Mouse (Mus musculus) kidney, embryonic 14.5 days (tissue): ENCODE results near the gene Dnttip1. TPM values are rescaled to one million over a fixed set of nuclear protein-coding genes. Genes with fewer than 3 reads are reported as not detected.
A peak's percentile ranks its signal among the peaks of the same experiment; 100 is the strongest.
"Not testable (repeated sequence)": the region's sequence is repeated elsewhere in the genome, so short reads cannot be mapped to it uniquely, and the experiment has no call there.

Source experiments
- ATAC-seq: fragments of 200-750 bp; cut with Nextera tagmentation; 2 replicates; pipeline ENCODE4 v1.8.0; 2017; ENCODE audit warnings: moderate number of reproducible peaks, mild to moderate bottlenecking, moderate TSS enrichment, moderate library complexity; ENCODE audit not compliant: low FRiP score, low TSS enrichment
- H3K27ac ChIP-seq: fragments of 300-500 bp; sonication (generic); 2 replicates; pipeline ENCODE4 v1.5.1; 2014; ENCODE audit warnings: low read depth, mild to moderate bottlenecking, low read length, moderate library complexity, mixed read lengths
- H3K27me3 ChIP-seq: fragments of 300-500 bp; sonication (generic); 2 replicates; pipeline ENCODE4 v1.6.1; 2014; ENCODE audit warnings: mild to moderate bottlenecking, low read length; ENCODE audit not compliant: control insufficient read depth, insufficient read depth
- H3K36me3 ChIP-seq: fragments of 300-500 bp; sonication (generic); 2 replicates; pipeline ENCODE4 v1.6.1; 2014; ENCODE audit warnings: low read length, mixed read lengths; ENCODE audit not compliant: control insufficient read depth, insufficient read depth
- H3K4me1 ChIP-seq: fragments of 300-500 bp; sonication (generic); 2 replicates; pipeline ENCODE4 v1.6.1; 2014; ENCODE audit warnings: low read length, mixed read lengths; ENCODE audit not compliant: control insufficient read depth, insufficient read depth
- H3K4me2 ChIP-seq: fragments of 300-500 bp; sonication (generic); replicated peaks from 2 replicates; pipeline ENCODE4 v1.6.1; 2014; ENCODE audit warnings: low read depth, mild to moderate bottlenecking, low read length
- H3K4me3 ChIP-seq: fragments of 300-500 bp; sonication (generic); 2 replicates; pipeline ENCODE4 v1.5.1; 2014; ENCODE audit warnings: mild to moderate bottlenecking, low read length
- H3K9ac ChIP-seq: fragments of 300-500 bp; sonication (generic); 2 replicates; pipeline ENCODE4 v1.6.1; 2014; ENCODE audit warnings: low read depth, mild to moderate bottlenecking, low read length, moderate library complexity
- H3K9me3 ChIP-seq: fragments of 300-500 bp; sonication (generic); 2 replicates; pipeline ENCODE4 v1.6.1; 2016; ENCODE audit warnings: low read length; ENCODE audit not compliant: control insufficient read depth
- WGBS: fragments of 180-500 bp; shearing (Covaris S2); extraction: QIAGEN DNeasy Blood & Tissue Kit; methylation state at CpG from one replicate; pipeline ENCODE4 v1.1.7; 2014; 5-methylcytosine and 5-hydroxymethylcytosine counted together
- polyA plus RNA-seq: library from polyadenylated mRNA; unstranded; fragments of >200 nt; fragmentation: Nextera tagmentation; extraction: Ambion mirVana; gene quantifications from 2 replicates; pipeline ENCODE4 v1.2.1, GENCODE M21; 2014

Dnttip1 gene
- 64.4 and 70.8 TPM in 2 replicates for polyA plus RNA-seq

DNA sequence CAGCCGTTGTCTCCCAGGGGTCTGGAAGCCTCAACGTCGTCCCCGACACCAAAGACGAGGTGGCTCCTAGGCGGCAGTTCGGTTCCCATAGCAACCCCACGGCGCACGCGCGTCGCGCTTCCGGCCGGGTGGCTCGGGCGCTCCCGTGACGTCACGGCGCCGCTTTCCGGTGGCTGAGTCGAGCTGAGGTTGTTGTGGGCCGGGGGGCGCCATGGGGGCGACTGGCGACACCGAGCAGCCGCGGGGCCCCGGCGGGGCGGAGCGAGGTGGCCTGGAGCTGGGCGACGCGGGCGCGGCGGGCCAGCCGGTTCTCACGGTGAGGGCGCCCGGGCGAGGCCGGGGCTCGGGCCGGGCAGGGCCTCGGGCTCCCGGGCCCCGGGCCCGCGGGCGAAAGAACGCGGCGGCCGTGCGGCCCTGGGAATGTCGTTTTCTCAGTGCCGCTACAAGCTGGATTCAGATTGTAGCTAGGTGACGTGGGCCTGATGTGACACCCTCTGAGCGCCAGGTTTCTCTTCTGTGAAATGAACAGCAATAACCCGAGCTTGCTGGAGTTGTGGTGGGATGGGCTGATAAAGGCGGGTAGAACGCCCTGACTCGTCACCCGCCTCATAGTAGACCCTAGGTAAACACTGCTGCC lies at the start of gene Dnttip1, which contains the start of gene Wfdc3:
Dnttip1 (plus strand) TSS at position 141 of the 637 bp plus-strand sequence.
Wfdc3 (minus strand) TSS at position 89 of the 637 bp plus-strand sequence.
- Histone ChIP-seq H3K27ac (peak within 1 kb of the TSS; percentile 55; the same call in 1 of the 2 replicates), H3K4me3 (peak within 1 kb of the TSS; percentile 83), H3K4me2 (peak within 1 kb of the TSS; percentile 60), H3K27me3 (no peaks in the 10 kb centered on the region), H3K9ac (peak within 1 kb of the TSS; percentile 93), H3K4me1 (peaks cover 5% of the 10 kb centered on the region), H3K9me3 (no peaks in the 10 kb centered on the region), H3K36me3 (peaks cover 30% of the 10 kb centered on the region)
- WGBS, result under 1% methylated on average over 70 of the region's 70 CpGs
- peak; percentile 89 for ATAC-seq

DNA sequence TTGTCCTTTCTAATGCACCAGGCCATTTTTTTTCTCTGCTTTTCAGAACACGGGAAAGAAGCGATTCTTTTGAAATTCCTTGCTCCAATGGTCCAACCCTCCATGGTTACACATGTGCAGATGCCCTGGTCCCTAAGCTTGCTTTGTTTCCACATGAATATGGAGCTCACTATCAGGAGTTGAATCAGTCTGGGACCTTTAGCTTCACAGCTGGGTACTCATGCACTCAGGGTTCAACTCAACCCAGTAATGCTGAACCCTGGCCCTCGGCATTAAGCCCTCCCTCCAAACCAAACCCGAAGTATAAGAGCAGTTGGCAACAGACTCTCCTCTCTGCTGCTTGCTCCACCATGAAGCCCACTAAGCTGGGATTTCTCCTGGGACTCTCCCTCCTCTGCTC lies 47.6 kb upstream of the Dnttip1 start, which contains the start of gene Spint4:
Spint4 (plus strand) TSS at position 301 of the 400 bp plus-strand sequence.
- ATAC-seq, result no peak
- Histone ChIP-seq H3K27me3 (no peaks in the 10 kb centered on the region), H3K4me3 (no peak within 1 kb of the TSS), H3K9me3 (no peaks in the 10 kb centered on the region), H3K4me1 (no peaks in the 10 kb centered on the region), H3K4me2 (no peak within 1 kb of the TSS), H3K27ac (no peak within 1 kb of the TSS), H3K36me3 (no peaks in the 10 kb centered on the region), H3K9ac (no peak within 1 kb of the TSS)
- 72% methylated on average over 4 of the region's 4 CpGs for WGBS

DNA sequence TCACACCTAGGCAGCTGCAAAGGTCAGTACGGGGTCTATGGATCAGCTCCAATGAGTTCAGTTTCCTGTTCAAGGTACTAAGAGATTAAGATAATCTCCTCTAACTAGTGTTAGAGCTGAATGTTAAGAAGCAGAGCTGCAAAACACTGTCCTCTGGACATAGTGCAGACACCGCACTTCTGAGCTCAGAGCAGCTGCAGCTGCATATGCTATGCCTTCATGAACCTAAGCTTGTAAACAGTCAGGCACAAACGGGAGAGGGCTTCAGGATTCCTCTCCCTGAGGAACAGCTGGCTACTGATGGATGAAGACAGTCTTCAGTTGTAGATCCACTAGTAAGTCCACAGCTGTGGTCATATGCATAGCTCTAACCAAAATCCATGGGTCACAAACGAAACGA lies 44.8 kb upstream of the Dnttip1 start:
- Histone ChIP-seq H3K4me2 (no peak overlapping the region), H3K9ac (no peak overlapping the region), H3K27me3 (no peaks in the 10 kb centered on the region), H3K4me3 (no peak overlapping the region), H3K27ac (no peak overlapping the region), H3K9me3 (no peaks in the 10 kb centered on the region), H3K4me1 (no peaks in the 10 kb centered on the region), H3K36me3 (no peaks in the 10 kb centered on the region)
- no peak for ATAC-seq
- 68% methylated on average over 5 of the region's 5 CpGs for WGBS

DNA sequence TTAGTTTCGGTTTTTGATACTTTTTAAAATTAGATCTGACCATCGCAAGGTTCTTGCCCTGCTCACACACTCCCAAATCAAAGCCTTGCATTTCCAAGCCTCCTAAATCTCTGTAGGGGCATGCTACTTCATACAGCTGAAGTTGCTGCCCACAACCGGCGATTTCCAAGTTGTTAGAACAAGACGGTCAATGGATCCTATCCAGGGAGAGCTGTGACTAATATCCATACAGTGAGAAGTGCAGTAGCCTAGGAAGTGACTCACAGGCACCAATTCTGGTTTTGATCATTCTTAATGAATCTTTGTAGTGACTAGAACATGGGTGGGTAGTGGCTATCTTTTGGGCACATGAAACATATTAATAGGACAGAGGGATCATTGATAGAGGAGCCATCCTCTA lies 44.0 kb upstream of the Dnttip1 start:
- no peak overlapping the region for H3K27ac ChIP-seq
- no peaks in the 10 kb centered on the region for H3K4me1 ChIP-seq
- H3K27me3 ChIP-seq, result no peaks in the 10 kb centered on the region
- no peaks in the 10 kb centered on the region for H3K9me3 ChIP-seq
- H3K4me2 ChIP-seq, result no peak overlapping the region
- WGBS, result 89% methylated on average over 5 of the region's 5 CpGs
- no peaks in the 10 kb centered on the region for H3K36me3 ChIP-seq
- ATAC-seq, result no peak
- no peak overlapping the region for H3K9ac ChIP-seq
- no peak overlapping the region for H3K4me3 ChIP-seq

DNA sequence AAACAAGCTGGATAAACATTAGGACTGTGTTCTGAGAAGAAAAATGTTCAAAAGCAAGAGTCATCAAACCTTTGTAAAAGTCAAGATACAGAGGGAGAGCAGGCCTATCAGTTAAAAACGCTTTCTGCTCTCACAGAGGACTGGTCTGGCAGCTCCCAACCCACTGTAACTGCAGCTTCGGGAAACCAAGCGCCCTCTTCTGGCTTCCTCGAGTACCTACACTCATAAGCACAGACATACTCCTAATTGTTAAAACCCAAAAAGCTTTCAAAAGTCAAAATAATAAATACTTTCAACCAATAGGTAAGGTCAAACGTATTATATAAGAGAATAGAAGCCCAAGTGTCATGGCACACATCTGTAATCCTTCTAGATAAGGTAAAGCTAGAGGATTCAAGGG lies 41.5 kb upstream of the Dnttip1 start:
- Histone ChIP-seq H3K9me3 (no peaks in the 10 kb centered on the region), H3K4me3 (no peak overlapping the region), H3K27ac (no peak overlapping the region), H3K4me1 (no peaks in the 10 kb centered on the region), H3K9ac (no peak overlapping the region), H3K4me2 (no peak overlapping the region), H3K27me3 (no peaks in the 10 kb centered on the region), H3K36me3 (no peaks in the 10 kb centered on the region)
- no peak for ATAC-seq
- 75% methylated on average over 5 of the region's 5 CpGs for WGBS

DNA sequence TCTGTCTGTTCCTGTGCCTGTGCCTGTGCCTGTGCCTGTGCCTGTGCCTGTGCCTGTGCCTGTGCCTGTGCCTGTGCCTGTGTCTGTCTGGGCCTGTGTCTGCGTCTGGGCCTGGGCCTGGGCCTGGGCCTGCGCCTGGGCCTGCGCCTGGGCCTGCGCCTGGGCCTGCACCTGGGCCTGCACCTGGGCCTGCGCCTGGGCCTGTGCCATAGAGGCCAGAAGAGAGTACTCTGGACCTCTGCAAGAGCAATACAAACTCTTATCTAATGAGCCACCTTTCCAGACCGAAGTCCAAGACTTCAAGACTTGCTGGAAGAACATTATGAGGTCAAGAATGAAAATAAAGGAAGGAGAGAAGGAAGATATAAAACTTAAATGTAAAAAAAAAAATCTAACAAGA lies 40.5 kb upstream of the Dnttip1 start:
- H3K4me2 ChIP-seq, result no peak overlapping the region
- ATAC-seq, result no peak
- no peaks in the 10 kb centered on the region for H3K27me3 ChIP-seq
- H3K36me3 ChIP-seq, result no peaks in the 10 kb centered on the region
- no peak overlapping the region for H3K9ac ChIP-seq
- H3K9me3 ChIP-seq, result no peaks in the 10 kb centered on the region
- 95% methylated on average over 6 of the region's 6 CpGs for WGBS
- no peak overlapping the region for H3K27ac ChIP-seq
- no peaks in the 10 kb centered on the region for H3K4me1 ChIP-seq
- H3K4me3 ChIP-seq, result no peak overlapping the region

DNA sequence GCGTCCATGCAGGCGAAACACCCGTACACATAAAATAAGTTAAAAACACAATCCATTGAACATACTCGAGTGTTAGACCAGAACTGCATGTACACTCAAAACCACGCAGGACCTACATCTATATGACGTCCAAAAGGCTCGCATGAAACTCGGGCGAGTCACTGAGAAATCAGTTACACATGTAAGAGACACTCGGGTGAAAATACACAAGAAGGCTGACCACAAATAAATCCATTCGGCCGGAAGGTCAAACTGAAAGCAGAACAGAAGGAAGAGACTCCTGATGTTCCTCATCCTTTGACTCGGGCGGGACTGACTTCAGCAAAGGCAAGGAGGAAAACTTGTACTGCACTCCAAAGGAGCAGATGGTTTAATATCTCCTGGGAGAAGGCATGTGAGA lies 39.8 kb upstream of the Dnttip1 start:
- H3K4me3 ChIP-seq, result no peak overlapping the region

DNA sequence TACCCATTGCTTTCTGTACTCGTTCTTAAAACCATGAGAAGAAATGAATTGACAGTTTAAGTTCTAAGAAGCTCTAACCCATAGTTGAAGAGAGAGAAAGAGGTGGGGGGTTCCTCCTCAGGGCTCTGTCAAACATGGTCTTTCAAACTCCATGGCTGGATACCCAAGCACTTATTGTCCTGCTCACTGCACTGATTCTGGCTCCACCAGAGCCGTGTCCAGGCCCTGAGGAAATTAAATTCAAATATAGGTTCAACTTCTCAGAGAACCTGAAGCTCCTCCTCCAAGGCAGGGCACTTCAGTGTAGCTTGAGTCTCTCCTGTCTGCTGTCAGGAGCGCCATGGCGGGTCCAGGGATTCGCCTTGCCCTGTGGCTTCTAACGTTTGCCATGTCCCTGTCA lies 30.8 kb upstream of the Dnttip1 start, which contains the start of gene Spint5:
Spint5 (plus strand) TSS at position 301 of the 400 bp plus-strand sequence.
- Histone ChIP-seq H3K27me3 (no peaks in the 10 kb centered on the region), H3K4me3 (no peak within 1 kb of the TSS), H3K36me3 (no peaks in the 10 kb centered on the region), H3K4me2 (no peak within 1 kb of the TSS), H3K9me3 (no peaks in the 10 kb centered on the region), H3K27ac (no peak within 1 kb of the TSS), H3K9ac (no peak within 1 kb of the TSS), H3K4me1 (no peaks in the 10 kb centered on the region)
- ATAC-seq, result no peak
- 82% methylated on average over 6 of the region's 6 CpGs for WGBS

More for the DNA sequence above, 39.8 kb upstream of the Dnttip1 start:
- H3K9me3 ChIP-seq, result no peaks in the 10 kb centered on the region
- 89% methylated on average over 14 of the region's 14 CpGs for WGBS
- H3K9ac ChIP-seq, result no peak overlapping the region
- no peaks in the 10 kb centered on the region for H3K36me3 ChIP-seq
- no peak overlapping the region for H3K27ac ChIP-seq
- H3K27me3 ChIP-seq, result no peaks in the 10 kb centered on the region
- no peak overlapping the region for H3K4me2 ChIP-seq
- no peak for ATAC-seq
- H3K4me1 ChIP-seq, result no peaks in the 10 kb centered on the region

DNA sequence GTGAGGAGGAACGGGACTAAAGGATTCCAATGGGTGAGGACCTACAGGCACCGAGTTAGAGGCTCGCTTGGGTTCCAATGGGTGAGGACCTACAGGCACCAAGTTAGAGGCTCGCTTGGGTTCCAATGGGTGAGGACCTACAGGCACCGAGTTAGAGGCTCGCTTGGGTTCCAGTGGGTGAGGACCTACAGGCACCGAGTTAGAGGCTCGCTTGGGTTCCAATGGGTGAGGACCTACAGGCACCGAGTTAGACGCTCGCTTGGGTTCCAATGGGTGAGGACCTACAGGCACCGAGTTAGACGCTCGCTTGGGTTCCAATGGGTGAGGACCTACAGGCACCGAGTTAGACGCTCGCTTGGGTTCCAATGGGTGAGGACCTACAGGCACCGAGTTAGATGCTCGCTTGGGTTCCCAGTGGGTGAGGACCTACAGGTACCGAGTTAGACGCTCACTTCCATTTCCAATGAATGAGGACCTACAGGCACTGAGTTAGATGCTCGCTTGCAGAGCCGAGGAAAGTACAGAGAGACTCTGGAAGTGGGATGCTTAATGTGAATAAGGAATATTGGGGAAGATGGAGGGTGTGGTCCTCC lies 29.5 kb upstream of the Dnttip1 start:
- WGBS, result 88% methylated on average over 20 of the region's 23 CpGs

More for the DNA sequence above, 29.5 kb upstream of the Dnttip1 start:
- H3K4me3 ChIP-seq, H3K9ac ChIP-seq, H3K27me3 ChIP-seq, H3K4me1 ChIP-seq, H3K27ac ChIP-seq, H3K36me3 ChIP-seq, H3K9me3 ChIP-seq, H3K4me2 ChIP-seq, ATAC-seq: not testable (repeated sequence)
